Mouse (Mus musculus): ENCODE results near the gene Cyb561d2. TPM values are rescaled to one million over a fixed set of nuclear protein-coding genes. Genes with fewer than 3 reads are reported as not detected.

Cyb561d2 gene
- polyA plus RNA-seq, 1 experiment from 2014 or later, result 38.5 TPM

DNA sequence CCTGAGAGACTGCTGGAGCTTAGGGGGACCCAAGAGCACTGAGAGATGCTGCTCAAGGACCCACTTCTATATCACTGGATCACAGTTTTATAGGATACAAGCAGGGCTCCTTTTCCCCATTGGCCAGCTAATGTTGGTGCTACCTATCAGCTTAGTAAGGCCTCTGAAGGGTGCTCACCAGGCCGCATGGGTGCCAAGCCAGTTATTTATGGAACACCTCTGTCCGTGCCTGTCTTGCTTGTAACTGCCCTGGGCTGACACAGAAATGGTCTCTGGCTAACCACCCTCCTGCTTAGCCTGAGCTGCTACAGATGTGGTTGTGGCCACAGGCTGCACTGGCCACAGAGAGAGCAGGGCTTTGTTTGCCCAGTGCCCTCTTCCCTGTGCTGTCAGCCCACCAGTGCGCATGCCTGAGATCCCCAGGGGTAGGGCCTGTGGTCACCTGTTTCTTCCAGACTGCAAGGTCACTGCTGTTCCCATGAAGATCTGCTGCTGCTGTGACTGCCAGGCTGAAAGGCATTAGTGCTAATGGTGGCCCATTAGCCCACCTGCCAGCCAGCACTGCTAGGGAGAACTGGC is 41.2 kb downstream of the Cyb561d2 start:
- Histone ChIP-seq H3K36me3 (ENCODE audit: control insufficient read depth, insufficient read depth) (no peaks in the 10 kb centered on the region), H3K9ac (replicated peaks; ENCODE audit: low read depth, low read length) (no peak overlapping the region), H3K27me3 (replicated peaks; ENCODE audit: control insufficient read depth, insufficient read depth, low read length) (no peaks in the 10 kb centered on the region), H3K9me3 (ENCODE audit: control insufficient read depth, low read length) (no peaks in the 10 kb centered on the region), H3K4me3 (replicated peaks; ENCODE audit: low read length) (no peak overlapping the region), H3K27ac (ENCODE audit: low read length) (no peak overlapping the region), H3K4me1 (replicated peaks; ENCODE audit: control insufficient read depth, insufficient read depth, low read length) (peaks cover 15% of the 10 kb centered on the region), H3K4me2 (ENCODE audit: low read length) (no peak overlapping the region)
- ATAC-seq, result no peak
- 93% methylated on average over 3 of the region's 3 CpGs for WGBS

DNA sequence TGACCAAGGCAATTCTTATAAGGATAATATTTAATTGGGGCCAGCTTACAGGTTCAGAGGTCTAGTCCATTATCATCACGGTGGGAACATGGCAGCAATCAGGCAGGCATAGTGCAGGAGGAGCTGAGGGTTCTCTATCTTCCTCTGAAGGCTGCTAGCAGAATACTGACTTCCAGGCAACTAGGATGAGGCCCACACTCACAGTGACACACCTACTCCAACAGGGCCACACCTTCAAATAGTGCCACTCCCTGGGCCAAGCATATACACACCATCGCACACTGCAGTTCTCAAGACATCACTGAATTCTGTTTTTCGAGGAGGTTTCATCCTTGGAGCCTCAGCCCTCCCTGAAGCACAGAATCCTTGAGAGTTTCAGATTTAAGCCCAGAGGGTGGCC is 45.6 kb downstream of the Cyb561d2 start:
- Histone ChIP-seq H3K27ac (ENCODE audit: low read length) (no peak overlapping the region), H3K9me3 (ENCODE audit: control insufficient read depth, low read length) (no peaks in the 10 kb centered on the region), H3K4me1 (replicated peaks; ENCODE audit: control insufficient read depth, insufficient read depth, low read length) (peaks cover 2% of the 10 kb centered on the region; the same call in 1 of the 2 replicates), H3K4me3 (replicated peaks; ENCODE audit: low read length) (no peak overlapping the region), H3K36me3 (ENCODE audit: control insufficient read depth, insufficient read depth) (no peaks in the 10 kb centered on the region), H3K27me3 (replicated peaks; ENCODE audit: control insufficient read depth, insufficient read depth, low read length) (no peaks in the 10 kb centered on the region), H3K4me2 (ENCODE audit: low read length) (no peak overlapping the region), H3K9ac (replicated peaks; ENCODE audit: low read depth, low read length) (no peak overlapping the region)
- ATAC-seq, result no peak
- WGBS, result 91% methylated on average over 3 of the region's 3 CpGs

DNA sequence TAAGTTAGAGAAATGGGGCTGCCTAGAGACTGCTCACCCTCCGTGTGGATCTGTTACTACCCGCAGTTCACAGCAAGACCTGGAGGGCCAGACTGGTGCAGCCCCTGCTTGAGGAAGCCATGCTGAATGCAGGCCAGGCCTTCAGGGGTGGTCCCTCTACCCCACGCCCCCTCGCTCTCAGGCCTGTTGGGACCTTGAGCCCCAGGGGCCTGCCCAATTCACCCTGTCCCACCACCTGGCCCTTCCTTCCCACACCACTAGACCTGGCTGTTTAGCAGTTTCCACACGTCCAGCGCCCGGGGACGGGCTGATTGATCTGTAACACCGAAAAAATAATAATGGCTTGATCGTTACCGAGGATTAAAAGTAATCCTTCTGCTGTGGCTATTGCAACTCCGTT is 47.8 kb downstream of the Cyb561d2 start:
- H3K36me3 ChIP-seq (ENCODE audit: control insufficient read depth, insufficient read depth), result no peaks in the 10 kb centered on the region
- no peak overlapping the region for H3K4me3 ChIP-seq (replicated peaks; ENCODE audit: low read length)
- H3K9me3 ChIP-seq (ENCODE audit: control insufficient read depth, low read length), result no peaks in the 10 kb centered on the region
- H3K4me2 ChIP-seq (ENCODE audit: low read length), result no peak overlapping the region
- ATAC-seq, result no peak
- peaks cover 2% of the 10 kb centered on the region; the same call in 1 of the 2 replicates for H3K4me1 ChIP-seq (replicated peaks; ENCODE audit: control insufficient read depth, insufficient read depth, low read length)
- H3K9ac ChIP-seq (replicated peaks; ENCODE audit: low read depth, low read length), result no peak overlapping the region
- H3K27me3 ChIP-seq (replicated peaks; ENCODE audit: control insufficient read depth, insufficient read depth, low read length), result no peaks in the 10 kb centered on the region
- H3K27ac ChIP-seq (ENCODE audit: low read length), result no peak overlapping the region
- WGBS, result 26% methylated on average over 12 of the region's 12 CpGs

DNA sequence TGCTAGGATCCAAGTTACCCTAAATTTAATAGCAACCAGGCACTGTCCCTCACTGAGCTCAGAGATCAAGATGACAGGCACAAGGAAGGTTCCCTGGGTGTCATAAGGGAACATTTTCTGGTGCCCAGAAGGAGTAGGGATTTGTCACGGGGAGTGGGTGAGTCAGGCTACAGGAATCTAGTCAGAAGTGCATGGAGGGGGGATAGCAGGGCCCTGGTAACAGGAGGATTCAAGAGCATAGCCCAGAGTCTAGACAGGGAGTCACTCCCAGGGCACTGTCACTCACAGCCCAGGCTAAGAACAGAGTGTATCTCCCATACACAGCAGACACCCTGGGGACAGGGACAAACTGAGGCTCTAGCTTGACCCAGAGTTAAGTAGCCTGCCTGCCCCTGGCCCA is 48.5 kb downstream of the Cyb561d2 start:
- Histone ChIP-seq H3K4me1 (replicated peaks; ENCODE audit: control insufficient read depth, insufficient read depth, low read length) (peaks cover 2% of the 10 kb centered on the region; the same call in 1 of the 2 replicates), H3K27ac (ENCODE audit: low read length) (no peak overlapping the region), H3K27me3 (replicated peaks; ENCODE audit: control insufficient read depth, insufficient read depth, low read length) (no peaks in the 10 kb centered on the region), H3K36me3 (ENCODE audit: control insufficient read depth, insufficient read depth) (no peaks in the 10 kb centered on the region), H3K4me3 (replicated peaks; ENCODE audit: low read length) (no peak overlapping the region), H3K9ac (replicated peaks; ENCODE audit: low read depth, low read length) (no peak overlapping the region), H3K4me2 (ENCODE audit: low read length) (no peak overlapping the region), H3K9me3 (ENCODE audit: control insufficient read depth, low read length) (no peaks in the 10 kb centered on the region)
- WGBS, result 70% methylated on average over 1 of the region's 1 CpGs
- ATAC-seq, result no peak

DNA sequence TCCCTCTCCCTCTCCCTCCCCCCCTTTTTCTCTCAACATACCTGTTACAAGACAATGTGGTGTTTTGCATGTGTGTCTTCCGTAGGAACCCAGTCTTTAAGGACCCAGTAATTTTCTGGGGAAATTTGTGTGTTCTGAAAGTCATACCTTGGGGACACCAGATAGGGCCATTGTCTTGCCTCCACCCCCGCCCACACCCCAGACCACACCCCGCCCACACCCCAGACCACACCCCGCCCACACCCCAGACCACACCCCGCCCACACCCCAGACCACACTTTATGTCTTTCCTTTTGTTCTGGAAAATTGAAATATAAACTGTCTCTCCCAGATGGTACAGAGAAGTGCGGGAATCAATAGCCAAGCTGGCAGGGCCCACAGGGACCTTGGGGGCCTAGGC is 51.4 kb downstream of the Cyb561d2 start:
- H3K27ac ChIP-seq (ENCODE audit: low read length), result no peak overlapping the region
- no peak overlapping the region for H3K4me3 ChIP-seq (replicated peaks; ENCODE audit: low read length)
- 81% methylated on average over 6 of the region's 6 CpGs for WGBS
- no peaks in the 10 kb centered on the region for H3K27me3 ChIP-seq (replicated peaks; ENCODE audit: control insufficient read depth, insufficient read depth, low read length)
- peaks cover 12% of the 10 kb centered on the region for H3K4me1 ChIP-seq (replicated peaks; ENCODE audit: control insufficient read depth, insufficient read depth, low read length)
- no peaks in the 10 kb centered on the region for H3K36me3 ChIP-seq (ENCODE audit: control insufficient read depth, insufficient read depth)
- no peak for ATAC-seq
- H3K9me3 ChIP-seq (ENCODE audit: control insufficient read depth, low read length), result no peaks in the 10 kb centered on the region
- no peak overlapping the region for H3K4me2 ChIP-seq (ENCODE audit: low read length)
- no peak overlapping the region for H3K9ac ChIP-seq (replicated peaks; ENCODE audit: low read depth, low read length)

DNA sequence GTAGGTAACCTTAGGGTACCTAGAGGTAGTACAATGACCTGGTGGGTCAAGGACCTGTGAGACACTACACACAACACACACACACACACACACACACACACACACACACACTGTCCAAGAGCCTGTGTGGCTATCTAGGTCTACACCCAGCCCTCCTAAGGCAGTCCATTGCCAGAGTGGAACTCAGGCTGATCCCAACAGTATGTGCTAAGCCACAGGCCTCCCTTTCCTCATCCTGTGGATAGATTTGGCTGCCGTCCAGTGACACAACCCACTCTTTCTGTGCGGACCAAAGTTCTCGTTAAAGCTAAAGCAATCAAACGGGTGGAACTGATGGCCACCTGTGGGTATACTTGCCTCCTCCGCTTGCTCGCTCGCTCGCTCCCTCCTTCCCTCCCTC is 51.8 kb downstream of the Cyb561d2 start:
- Histone ChIP-seq H3K36me3 (ENCODE audit: control insufficient read depth, insufficient read depth) (no peaks in the 10 kb centered on the region), H3K27ac (ENCODE audit: low read length) (no peak overlapping the region), H3K4me2 (ENCODE audit: low read length) (no peak overlapping the region), H3K9ac (replicated peaks; ENCODE audit: low read depth, low read length) (no peak overlapping the region), H3K4me3 (replicated peaks; ENCODE audit: low read length) (no peak overlapping the region), H3K27me3 (replicated peaks; ENCODE audit: control insufficient read depth, insufficient read depth, low read length) (no peaks in the 10 kb centered on the region), H3K9me3 (ENCODE audit: control insufficient read depth, low read length) (no peaks in the 10 kb centered on the region), H3K4me1 (replicated peaks; ENCODE audit: control insufficient read depth, insufficient read depth, low read length) (peaks cover 17% of the 10 kb centered on the region)
- 29% methylated on average over 8 of the region's 8 CpGs for WGBS
- ATAC-seq, result no peak

Other genes with a start within 250 kb of the Cyb561d2 start
- gene Cish, start 246.2 kb downstream of the Cyb561d2 start, polyA plus RNA-seq (2015; fragmentation: Nextera tagmentation; extraction: Ambion mirVana), result 9.2 and 11.1 TPM in 2 replicates
- gene Hemk1, start 203.8 kb downstream of the Cyb561d2 start, polyA plus RNA-seq (2015; fragmentation: Nextera tagmentation; extraction: Ambion mirVana), result 15.6 and 18.8 TPM in 2 replicates
- 3.3 and 5.4 TPM in 2 replicates for gene 6430571L13Rik, start 201.6 kb downstream of the Cyb561d2 start, polyA plus RNA-seq (2015; fragmentation: Nextera tagmentation; extraction: Ambion mirVana)
- gene Cacna2d2, start 142.6 kb downstream of the Cyb561d2 start, polyA plus RNA-seq (2015; fragmentation: Nextera tagmentation; extraction: Ambion mirVana), result 3.6 and 5.8 TPM in 2 replicates
- 41.9 and 44.5 TPM in 2 replicates for gene Tmem115, start 8.2 kb downstream of the Cyb561d2 start, polyA plus RNA-seq (2015; fragmentation: Nextera tagmentation; extraction: Ambion mirVana)
- gene Nprl2, start within 50 bp of the Cyb561d2 start, polyA plus RNA-seq (2015; fragmentation: Nextera tagmentation; extraction: Ambion mirVana), result 88.4 and 89.8 TPM in 2 replicates
- gene Zmynd10, start 5.1 kb upstream of the Cyb561d2 start, polyA plus RNA-seq (2015; fragmentation: Nextera tagmentation; extraction: Ambion mirVana), result 2.2 and 3.2 TPM in 2 replicates
- 43.4 and 45.4 TPM in 2 replicates for gene Rassf1, start 9.4 kb upstream of the Cyb561d2 start, polyA plus RNA-seq (2015; fragmentation: Nextera tagmentation; extraction: Ambion mirVana)
- 93.2 and 98.5 TPM in 2 replicates for gene Tusc2, start 21.1 kb upstream of the Cyb561d2 start, polyA plus RNA-seq (2015; fragmentation: Nextera tagmentation; extraction: Ambion mirVana)
- 69.7 and 74.5 TPM in 2 replicates for gene Hyal2, start 25.8 kb upstream of the Cyb561d2 start, polyA plus RNA-seq (2015; fragmentation: Nextera tagmentation; extraction: Ambion mirVana)
- gene Hyal1, start 34.7 kb upstream of the Cyb561d2 start, polyA plus RNA-seq (2015; fragmentation: Nextera tagmentation; extraction: Ambion mirVana), result 6.9 and 7.2 TPM in 2 replicates
- 16.2 and 16.9 TPM in 2 replicates for gene Naa80, start 36.7 kb upstream of the Cyb561d2 start, polyA plus RNA-seq (2015; fragmentation: Nextera tagmentation; extraction: Ambion mirVana)
- gene Hyal3, start 38.6 kb upstream of the Cyb561d2 start, polyA plus RNA-seq (2015; fragmentation: Nextera tagmentation; extraction: Ambion mirVana), result 1.4 TPM in 2 replicates
- 14.4 and 16.8 TPM in 2 replicates for gene Ifrd2, start 45.4 kb upstream of the Cyb561d2 start, polyA plus RNA-seq (2015; fragmentation: Nextera tagmentation; extraction: Ambion mirVana)
- gene Sema3b, start 67.0 kb upstream of the Cyb561d2 start, polyA plus RNA-seq (2015; fragmentation: Nextera tagmentation; extraction: Ambion mirVana), result 2.3 and 3.0 TPM in 2 replicates
- gene Gnai2, start 93.2 kb upstream of the Cyb561d2 start, polyA plus RNA-seq (2015; fragmentation: Nextera tagmentation; extraction: Ambion mirVana), result 299 and 316 TPM in 2 replicates
- 30.4 and 32.6 TPM in 2 replicates for gene Slc38a3, start 127.3 kb upstream of the Cyb561d2 start, polyA plus RNA-seq (2015; fragmentation: Nextera tagmentation; extraction: Ambion mirVana)
- gene Gnat1, start 137.5 kb upstream of the Cyb561d2 start, polyA plus RNA-seq (2015; fragmentation: Nextera tagmentation; extraction: Ambion mirVana), result 1.2 and 1.4 TPM in 2 replicates
- 11.0 and 14.9 TPM in 2 replicates for gene Sema3f, start 168.3 kb upstream of the Cyb561d2 start, polyA plus RNA-seq (2015; fragmentation: Nextera tagmentation; extraction: Ambion mirVana)
- 294 and 303 TPM in 2 replicates for gene Rbm5, start 228.8 kb upstream of the Cyb561d2 start, polyA plus RNA-seq (2015; fragmentation: Nextera tagmentation; extraction: Ambion mirVana)

All from forebrain, embryonic 16.5 days (tissue).